Mouse (Mus musculus) spleen, adult 2 months (tissue): ENCODE data around the gene E130311K13Rik.

Source experiments
- CTCF ChIP-seq: fragments of 200-500 bp; IDR thresholded peaks from 2 replicates; pipeline ENCODE4 v1.5.1; 2011; ENCODE audit warnings: mild to moderate bottlenecking, inconsistent platforms; ENCODE audit not compliant: insufficient read depth, insufficient read length, insufficient replicate concordance; ENCODE audit errors: extremely low read depth
- POLR2A ChIP-seq: fragments of 200-500 bp; IDR thresholded peaks from 2 replicates; pipeline ENCODE4 v1.6.1; 2011; ENCODE audit warnings: low read depth, low read length, inconsistent platforms

DNA sequence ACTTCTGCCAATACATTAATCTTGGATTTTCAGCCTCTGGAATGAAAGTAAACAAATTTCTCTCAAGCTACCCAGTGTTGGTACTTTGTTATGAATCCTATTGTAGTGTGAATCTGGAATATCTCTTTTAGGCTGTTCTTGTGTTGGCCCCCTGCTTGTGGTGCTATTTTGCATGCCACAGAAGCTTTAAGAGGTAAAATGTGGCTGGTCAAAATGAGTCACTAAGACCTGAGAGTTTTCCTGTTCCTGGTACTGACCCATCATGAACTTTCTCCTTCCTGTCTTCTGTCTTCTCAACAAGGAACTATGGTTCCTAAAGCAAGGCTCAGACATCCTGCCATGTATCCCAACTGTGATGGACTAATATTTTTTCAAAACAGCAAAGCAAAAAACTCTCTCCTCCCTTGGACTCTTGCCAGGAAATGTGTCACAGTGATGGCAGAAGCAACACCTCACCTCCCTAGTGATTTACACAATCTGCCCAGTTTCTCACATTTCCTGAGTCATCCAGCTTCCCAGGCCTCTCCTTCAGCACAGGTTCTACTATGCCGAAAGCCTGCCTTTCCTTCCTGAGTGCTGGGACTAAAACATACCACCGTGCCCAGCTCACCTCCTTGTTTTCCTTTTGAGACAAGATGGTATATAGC lies 12.1 kb upstream of the E130311K13Rik start:
- no peak for TF ChIP-seq POLR2A
- no peak for TF ChIP-seq CTCF
